Mouse (Mus musculus) megakaryocyte, adult 5-6 weeks (primary cell): ENCODE results near the gene Nr3c2. TPM values are rescaled to one million over a fixed set of nuclear protein-coding genes. Genes with fewer than 3 reads are reported as not detected.

Experiments
- ATAC-seq: 2 replicates; pipeline ENCODE4 v1.8.0; 2016; ENCODE audit warnings: mild to moderate bottlenecking, inconsistent platforms; ENCODE audit not compliant: poor library complexity, severe bottlenecking
- total RNA-seq, 2 experiments: library from RNA; stranded (forward) in 1 of 2; stranded (reverse) in 1 of 2; fragments of 153-499, 151-499 nt in 1 of 2; fragments of 221-1000, 200-1000 nt in 1 of 2; gene quantifications; 2 replicates each; pipeline versions ENCODE4 v1.2.3 to v1.2.4; 2015 to 2017

The Nr3c2 gene
- 0.16 and 0.21 TPM in 2 replicates for total RNA-seq (2015)
- 0.15 and 1.8 TPM in 2 replicates for total RNA-seq (2017)

- peak; percentile 13 for ATAC-seq
Observed at GRCm38 (mm10) chr8:76899411-76900154, at the start of gene Nr3c2. Nr3c2 (plus strand) TSS chr8:76899442.

GRCm38 (mm10) chr8:76858534-76858933 is 40.7 kb upstream of the Nr3c2 start:
- ATAC-seq = no peak

GRCm38 (mm10) chr8:76859709-76860108 is 39.5 kb upstream of the Nr3c2 start:
- no peak for ATAC-seq

- ATAC-seq = no peak
Observed at GRCm38 (mm10) chr8:76863066-76863465, 36.2 kb upstream of the Nr3c2 start.

- ATAC-seq = no peak
Observed at GRCm38 (mm10) chr8:76876809-76877208, 22.4 kb upstream of the Nr3c2 start.

- no peak for ATAC-seq
Observed at GRCm38 (mm10) chr8:76897050-76897449, 2.2 kb upstream of the Nr3c2 start.

- ATAC-seq = peak; percentile 31
Observed at GRCm38 (mm10) chr8:76898721-76899410, 376 bp upstream of the Nr3c2 start.

GRCm38 (mm10) chr8:76900155-76901141 is 1.2 kb downstream of the Nr3c2 start:
- no peak for ATAC-seq

- peak; percentile 88 for ATAC-seq
Observed at GRCm38 (mm10) chr8:76901430-76902204, 2.4 kb downstream of the Nr3c2 start.

- ATAC-seq = no peak
Observed at GRCm38 (mm10) chr8:76902205-76903078, 3.2 kb downstream of the Nr3c2 start.

- no peak for ATAC-seq
Observed at GRCm38 (mm10) chr8:76911206-76911605, 12.0 kb downstream of the Nr3c2 start.

GRCm38 (mm10) chr8:76912678-76913077 is 13.4 kb downstream of the Nr3c2 start:
- ATAC-seq = no peak

- no peak for ATAC-seq
Observed at GRCm38 (mm10) chr8:76913207-76913606, 14.0 kb downstream of the Nr3c2 start.

- ATAC-seq = no peak
Observed at GRCm38 (mm10) chr8:76915260-76915659, 16.0 kb downstream of the Nr3c2 start.

- no peak for ATAC-seq
Observed at GRCm38 (mm10) chr8:76919546-76919945, 20.3 kb downstream of the Nr3c2 start.

GRCm38 (mm10) chr8:76924150-76924549 is 24.9 kb downstream of the Nr3c2 start:
- ATAC-seq = no peak

GRCm38 (mm10) chr8:76928326-76928725 is 29.1 kb downstream of the Nr3c2 start:
- ATAC-seq = no peak

GRCm38 (mm10) chr8:76928808-76929207 is 29.6 kb downstream of the Nr3c2 start:
- ATAC-seq = no peak

- ATAC-seq = no peak
Observed at GRCm38 (mm10) chr8:76965046-76965445, 65.8 kb downstream of the Nr3c2 start.
